Mouse (Mus musculus) urinary bladder, postnatal 4 days (tissue): ENCODE results near the gene Elmo1.

Source experiments
- DNase-seq, 2 experiments: peaks; one replicate each; pipeline ENCODE4 v3.0.0; 2021 to 2022; ENCODE audit warnings: low spot score in 2 of 2

The Elmo1 gene

GRCm38 (mm10) chr13:20121385-20122043 lies 31.1 kb downstream of the Elmo1 start:
- no peak for DNase-seq

- DNase-seq, result no peak
Observed at GRCm38 (mm10) chr13:20123975-20124374, 33.6 kb downstream of the Elmo1 start.

GRCm38 (mm10) chr13:20124965-20125364 lies 34.6 kb downstream of the Elmo1 start:
- no peak for DNase-seq

GRCm38 (mm10) chr13:20125845-20126244 lies 35.4 kb downstream of the Elmo1 start:
- no peak for DNase-seq

- DNase-seq, result no peak
Observed at GRCm38 (mm10) chr13:20127553-20127952, 37.2 kb downstream of the Elmo1 start.

GRCm38 (mm10) chr13:20128097-20128496 lies 37.7 kb downstream of the Elmo1 start:
- DNase-seq, result no peak

- DNase-seq, result no peak
Observed at GRCm38 (mm10) chr13:20130731-20131130, 40.3 kb downstream of the Elmo1 start.

- no peak for DNase-seq
Observed at GRCm38 (mm10) chr13:20131322-20131997, 41.1 kb downstream of the Elmo1 start.

GRCm38 (mm10) chr13:20131998-20132371 lies 41.6 kb downstream of the Elmo1 start:
- no peak for DNase-seq

GRCm38 (mm10) chr13:20133602-20134394 lies 43.4 kb downstream of the Elmo1 start:
- DNase-seq, result no peak

GRCm38 (mm10) chr13:20134395-20135225 lies 44.2 kb downstream of the Elmo1 start:
- no peak for DNase-seq

- no peak for DNase-seq
Observed at GRCm38 (mm10) chr13:20136753-20137152, 46.4 kb downstream of the Elmo1 start.

- no peak for DNase-seq
Observed at GRCm38 (mm10) chr13:20138466-20138865, 48.1 kb downstream of the Elmo1 start.

GRCm38 (mm10) chr13:20139060-20139459 lies 48.7 kb downstream of the Elmo1 start:
- DNase-seq, result no peak

- DNase-seq, result no peak
Observed at GRCm38 (mm10) chr13:20139825-20140665, 49.6 kb downstream of the Elmo1 start.

- no peak for DNase-seq
Observed at GRCm38 (mm10) chr13:20142637-20143036, 52.2 kb downstream of the Elmo1 start.

GRCm38 (mm10) chr13:20146848-20147247 lies 56.5 kb downstream of the Elmo1 start:
- no peak for DNase-seq

- DNase-seq, result no peak
Observed at GRCm38 (mm10) chr13:20147736-20148135, 57.3 kb downstream of the Elmo1 start.

- DNase-seq, result no peak
Observed at GRCm38 (mm10) chr13:20150130-20150835, 59.9 kb downstream of the Elmo1 start.

- DNase-seq, result no peak
Observed at GRCm38 (mm10) chr13:20151302-20151978, 61.0 kb downstream of the Elmo1 start.
